Mouse (Mus musculus) heart, postnatal 0 days (tissue): ENCODE data around the gene Rapgef5. TPM values are rescaled to one million over a fixed set of nuclear protein-coding genes. Genes with fewer than 3 reads are reported as not detected.
A peak's percentile ranks its signal among the peaks of the same experiment; 100 is the strongest.

Source experiments
- ATAC-seq: fragments of 200-750 bp; cut with Nextera tagmentation; 2 replicates; pipeline ENCODE4 v1.8.0; 2017; ENCODE audit warnings: low read depth, moderate number of reproducible peaks, moderate library complexity; ENCODE audit not compliant: insufficient read depth
- DNase-seq: peaks from one replicate; pipeline ENCODE4 v3.0.0-alpha.2; 2016; ENCODE audit warnings: low spot score
- H3K27ac ChIP-seq: fragments of 300-500 bp; sonication (generic); 2 replicates; pipeline ENCODE4 v1.5.1; 2014; ENCODE audit warnings: low read depth, mild to moderate bottlenecking
- H3K27me3 ChIP-seq: fragments of 300-500 bp; sonication (generic); 2 replicates; pipeline ENCODE4 v1.6.1; 2014; ENCODE audit warnings: low read length, mixed read lengths; ENCODE audit not compliant: control insufficient read depth, insufficient read depth
- H3K36me3 ChIP-seq: fragments of 300-500 bp; sonication (generic); replicated peaks from 2 replicates; pipeline ENCODE4 v1.6.1; 2014; ENCODE audit warnings: low read length, mixed read lengths; ENCODE audit not compliant: control insufficient read depth, insufficient read depth
- H3K4me1 ChIP-seq: fragments of 300-500 bp; sonication (generic); 2 replicates; pipeline ENCODE4 v1.6.1; 2014; ENCODE audit warnings: antibody characterized with exemption; ENCODE audit not compliant: control insufficient read depth, insufficient read depth
- H3K4me2 ChIP-seq: fragments of 300-500 bp; sonication (generic); 2 replicates; pipeline ENCODE4 v1.6.1; 2014; ENCODE audit warnings: low read depth, mild to moderate bottlenecking, low read length, moderate library complexity
- H3K4me3 ChIP-seq: fragments of 300-500 bp; sonication (generic); 2 replicates; pipeline ENCODE4 v1.5.1; 2014; ENCODE audit warnings: low read depth, low read length
- H3K9ac ChIP-seq: fragments of 300-500 bp; sonication (generic); replicated peaks from 2 replicates; pipeline ENCODE4 v1.6.1; 2014; ENCODE audit warnings: low read depth, low read length, mixed read lengths
- H3K9me3 ChIP-seq: fragments of 300-500 bp; sonication (generic); replicated peaks from 2 replicates; pipeline ENCODE4 v1.6.1; 2016; ENCODE audit warnings: low read length; ENCODE audit not compliant: control insufficient read depth
- CTCF ChIP-seq: IDR thresholded peaks from 2 replicates; pipeline ENCODE4 v1.5.1; 2016; ENCODE audit warnings: antibody characterized with exemption, control low read depth, low read depth
- EP300 ChIP-seq: IDR thresholded peaks from 2 replicates; pipeline ENCODE4 v1.6.1; 2016; ENCODE audit warnings: antibody characterized with exemption, low read depth
- WGBS: fragments of 180-500 bp; shearing (Covaris S2); extraction: QIAGEN DNeasy Blood & Tissue Kit; methylation state at CpG from one replicate; pipeline ENCODE4 v1.1.7; 2014; 5-methylcytosine and 5-hydroxymethylcytosine counted together
- polyA plus RNA-seq: library from polyadenylated mRNA; unstranded; fragments of >200 nt; fragmentation: Nextera tagmentation; extraction: Ambion mirVana; gene quantifications from 2 replicates; pipeline ENCODE4 v1.2.1, GENCODE M21; 2015
- total RNA-seq: library from RNA; depleted of rRNA; stranded (reverse); fragments of >200 nt; gene quantifications from 2 replicates; pipeline ENCODE4 v1.2.3, GENCODE M21; 2014; ENCODE audit warnings: low replicate concordance

Rapgef5 gene
- total and polyA plus RNA-seq, 2 experiments from 2014 or later = 11.1 to 30.8 TPM

- no peaks in the 10 kb centered on the region for H3K4me1 ChIP-seq
- WGBS = 69% methylated on average over 2 of the region's 2 CpGs
- H3K36me3 ChIP-seq = no peaks in the 10 kb centered on the region
- no peak overlapping the region for H3K4me3 ChIP-seq
- H3K9me3 ChIP-seq = no peaks in the 10 kb centered on the region
- no peak overlapping the region for H3K4me2 ChIP-seq
- no peak for DNase-seq
- H3K27me3 ChIP-seq = no peaks in the 10 kb centered on the region
- ATAC-seq = no peak
- no peak overlapping the region for H3K27ac ChIP-seq
- no peak overlapping the region for H3K9ac ChIP-seq
- TF ChIP-seq EP300 (no peak), CTCF (no peak)
These were observed 53.4 kb downstream of the Rapgef5 start for GRCm38 (mm10) chr12:117569671-117570070.

DNA sequence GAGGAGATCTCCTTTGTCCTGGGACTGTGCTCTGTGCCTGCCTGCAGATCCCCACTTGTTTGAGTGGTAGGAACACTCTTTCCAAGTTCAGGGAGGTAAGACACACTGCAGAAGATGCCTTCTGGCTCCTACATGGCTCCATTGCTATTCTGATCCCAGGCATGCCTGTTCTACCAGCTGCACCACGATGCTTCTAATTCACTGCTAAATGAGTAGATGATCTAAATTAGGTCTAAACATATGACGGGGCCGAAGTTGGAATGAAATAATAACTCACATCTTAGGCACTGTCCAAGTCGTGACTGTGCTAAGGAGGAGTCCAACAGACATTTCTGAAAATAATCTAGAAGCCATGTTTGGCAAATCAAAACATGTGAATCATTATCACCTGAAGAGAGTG lies 68.0 kb downstream of the Rapgef5 start:
- H3K4me2 ChIP-seq = no peak overlapping the region
- no peaks in the 10 kb centered on the region for H3K4me1 ChIP-seq
- no peak overlapping the region for H3K27ac ChIP-seq
- no peak overlapping the region for H3K9ac ChIP-seq
- WGBS = 79% methylated on average over 4 of the region's 4 CpGs
- ATAC-seq = no peak
- no peak for DNase-seq
- no peak for TF ChIP-seq CTCF
- H3K27me3 ChIP-seq = no peaks in the 10 kb centered on the region
- H3K4me3 ChIP-seq = no peak overlapping the region
- H3K9me3 ChIP-seq = no peaks in the 10 kb centered on the region
- H3K36me3 ChIP-seq = no peaks in the 10 kb centered on the region

GRCm38 (mm10) chr12:117585390-117585789 lies 69.1 kb downstream of the Rapgef5 start:
- no peak overlapping the region for H3K9ac ChIP-seq
- H3K4me3 ChIP-seq = no peak overlapping the region
- H3K4me1 ChIP-seq = no peaks in the 10 kb centered on the region
- DNase-seq = no peak
- no peak overlapping the region for H3K4me2 ChIP-seq
- no peak overlapping the region for H3K27ac ChIP-seq
- TF ChIP-seq EP300 (no peak), CTCF (no peak)
- 57% methylated on average over 2 of the region's 2 CpGs for WGBS
- ATAC-seq = no peak
- no peaks in the 10 kb centered on the region for H3K27me3 ChIP-seq
- H3K9me3 ChIP-seq = no peaks in the 10 kb centered on the region
- no peaks in the 10 kb centered on the region for H3K36me3 ChIP-seq

DNA sequence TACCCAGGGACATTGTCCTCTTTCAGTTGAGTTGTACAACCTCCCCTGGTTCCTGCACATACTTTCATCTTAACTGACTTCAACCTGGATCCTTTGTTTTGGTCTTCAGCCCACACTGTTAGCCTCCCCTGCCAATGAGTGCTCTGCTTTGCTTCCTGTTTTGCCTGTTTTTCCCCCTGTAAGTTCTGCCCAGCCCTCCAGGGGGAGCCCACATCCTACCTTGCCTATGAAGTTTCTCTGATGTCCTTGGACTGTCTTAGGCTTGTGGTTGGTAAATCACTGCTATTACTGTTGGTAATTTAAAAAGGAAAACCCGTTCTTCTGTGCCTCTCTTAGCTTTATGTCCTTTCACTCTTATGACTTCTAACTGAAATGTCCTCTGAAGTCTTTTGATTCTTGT lies 69.8 kb downstream of the Rapgef5 start:
- no peaks in the 10 kb centered on the region for H3K9me3 ChIP-seq
- H3K4me3 ChIP-seq = no peak overlapping the region
- peak; percentile 78 for DNase-seq
- no peak overlapping the region for H3K9ac ChIP-seq
- no peaks in the 10 kb centered on the region for H3K4me1 ChIP-seq
- no peaks in the 10 kb centered on the region for H3K36me3 ChIP-seq
- WGBS = 23% methylated on average over 1 of the region's 1 CpGs
- H3K27ac ChIP-seq = no peak overlapping the region
- no peak; the same call in 1 of the 2 replicates for ATAC-seq
- TF ChIP-seq EP300 = no peak
- TF ChIP-seq CTCF = peak; percentile 93
- no peak overlapping the region for H3K4me2 ChIP-seq
- H3K27me3 ChIP-seq = no peaks in the 10 kb centered on the region

DNA sequence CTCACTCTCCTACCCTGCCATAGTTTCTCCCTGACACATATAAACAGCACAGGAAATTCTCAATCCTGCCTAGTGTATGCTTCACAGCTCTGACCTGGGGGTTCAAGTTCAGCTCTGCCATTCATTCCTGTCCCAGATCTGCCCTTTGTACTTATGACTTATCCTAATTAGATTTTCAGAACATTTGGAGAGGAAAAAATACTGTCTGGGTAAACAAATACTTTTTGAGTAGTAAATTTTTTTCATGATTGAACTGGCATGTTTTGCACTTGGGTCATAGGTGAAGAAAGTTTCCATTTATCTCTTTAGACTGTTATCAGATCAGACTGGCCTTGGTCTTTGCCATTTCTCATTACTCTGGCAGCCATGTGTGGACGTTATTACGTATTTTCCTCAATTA lies 72.9 kb downstream of the Rapgef5 start:
- H3K9me3 ChIP-seq = no peaks in the 10 kb centered on the region
- DNase-seq (no peak), ATAC-seq (no peak)
- 86% methylated on average over 2 of the region's 2 CpGs for WGBS
- no peak overlapping the region for H3K9ac ChIP-seq
- no peaks in the 10 kb centered on the region for H3K4me1 ChIP-seq
- H3K4me2 ChIP-seq = no peak overlapping the region
- no peaks in the 10 kb centered on the region for H3K27me3 ChIP-seq
- no peaks in the 10 kb centered on the region for H3K36me3 ChIP-seq
- H3K27ac ChIP-seq = no peak overlapping the region
- TF ChIP-seq CTCF = no peak
- TF ChIP-seq EP300 = no peak
- no peak overlapping the region for H3K4me3 ChIP-seq

- no peaks in the 10 kb centered on the region for H3K36me3 ChIP-seq
- H3K4me2 ChIP-seq = no peak overlapping the region
- 43% methylated on average over 2 of the region's 2 CpGs for WGBS
- no peaks in the 10 kb centered on the region for H3K9me3 ChIP-seq
- H3K4me1 ChIP-seq = no peaks in the 10 kb centered on the region
- TF ChIP-seq EP300 = no peak
- peak; percentile 2; the same call in 1 of the 2 replicates for TF ChIP-seq CTCF
- no peak overlapping the region for H3K27ac ChIP-seq
- ATAC-seq (no peak), DNase-seq (peak; percentile 11)
- no peaks in the 10 kb centered on the region for H3K27me3 ChIP-seq
- no peak overlapping the region for H3K9ac ChIP-seq
- H3K4me3 ChIP-seq = no peak overlapping the region
These were observed 75.7 kb downstream of the Rapgef5 start for GRCm38 (mm10) chr12:117592019-117592418.
